Mouse (Mus musculus): ENCODE results near the gene Rasl10a. TPM values are rescaled to one million over a fixed set of nuclear protein-coding genes. Genes with fewer than 3 reads are reported as not detected.

Rasl10a gene
- polyA plus RNA-seq (2014; fragmentation: Nextera tagmentation; extraction: Ambion mirVana): 0.66 and 0.74 TPM in 2 replicates

- 1% methylated on average over 75 of the region's 77 CpGs for WGBS
- H3K27me3 ChIP-seq (ENCODE audit: control insufficient read depth, insufficient read depth, low read length): peaks cover 78% of the 10 kb centered on the region
- peak within 1 kb of the TSS; percentile 69 for H3K4me2 ChIP-seq (ENCODE audit: low read depth)
- no peak within 1 kb of the TSS for H3K27ac ChIP-seq (ENCODE audit: low read depth, low read length)
- H3K4me1 ChIP-seq (ENCODE audit: control insufficient read depth, insufficient read depth, low read length): peaks cover 28% of the 10 kb centered on the region
- H3K4me3 ChIP-seq (ENCODE audit: low read depth, low read length): peak within 1 kb of the TSS; percentile 36
- peak within 1 kb of the TSS; percentile 44 for H3K9ac ChIP-seq (ENCODE audit: low read length)
- H3K9me3 ChIP-seq (ENCODE audit: control insufficient read depth, low read length): no peaks in the 10 kb centered on the region
- DNase-seq (ENCODE audit: low spot score): peak; percentile 54
- H3K36me3 ChIP-seq (ENCODE audit: control insufficient read depth, insufficient read depth, low read length): no peaks in the 10 kb centered on the region
- no peak for ATAC-seq (ENCODE audit: insufficient read depth, low FRiP score, low TSS enrichment)
Observed at GRCm38 (mm10) chr11:5057856-5058641, at the start of gene Rasl10a. TSS of gene Rasl10a (plus strand) at chr11:5058128.

GRCm38 (mm10) chr11:5008867-5009266, 49.1 kb upstream of the Rasl10a start:
- Histone ChIP-seq H3K4me1 (ENCODE audit: control insufficient read depth, insufficient read depth, low read length) (no peaks in the 10 kb centered on the region), H3K4me2 (ENCODE audit: low read depth) (no peak overlapping the region), H3K9me3 (ENCODE audit: control insufficient read depth, low read length) (no peaks in the 10 kb centered on the region), H3K36me3 (ENCODE audit: control insufficient read depth, insufficient read depth, low read length) (peaks cover 3% of the 10 kb centered on the region; the same call in 1 of the 2 replicates), H3K27ac (ENCODE audit: low read depth, low read length) (no peak overlapping the region), H3K4me3 (ENCODE audit: low read depth, low read length) (no peak overlapping the region), H3K27me3 (ENCODE audit: control insufficient read depth, insufficient read depth, low read length) (no peaks in the 10 kb centered on the region), H3K9ac (ENCODE audit: low read length) (no peak overlapping the region)
- ATAC-seq (ENCODE audit: insufficient read depth, low FRiP score, low TSS enrichment) (no peak), DNase-seq (ENCODE audit: low spot score) (no peak)
- WGBS: 84% methylated on average over 3 of the region's 3 CpGs

- Histone ChIP-seq H3K9me3 (ENCODE audit: control insufficient read depth, low read length) (no peaks in the 10 kb centered on the region), H3K9ac (ENCODE audit: low read length) (no peak overlapping the region), H3K4me3 (ENCODE audit: low read depth, low read length) (no peak overlapping the region), H3K27me3 (ENCODE audit: control insufficient read depth, insufficient read depth, low read length) (no peaks in the 10 kb centered on the region), H3K27ac (ENCODE audit: low read depth, low read length) (no peak overlapping the region), H3K4me2 (ENCODE audit: low read depth) (no peak overlapping the region), H3K4me1 (ENCODE audit: control insufficient read depth, insufficient read depth, low read length) (no peaks in the 10 kb centered on the region), H3K36me3 (ENCODE audit: control insufficient read depth, insufficient read depth, low read length) (peaks cover 3% of the 10 kb centered on the region; the same call in 1 of the 2 replicates)
- no peak for DNase-seq (ENCODE audit: low spot score)
- ATAC-seq (ENCODE audit: insufficient read depth, low FRiP score, low TSS enrichment): no peak
- WGBS: 90% methylated on average over 3 of the region's 3 CpGs
Observed at GRCm38 (mm10) chr11:5009354-5010074, 48.4 kb upstream of the Rasl10a start.

- Histone ChIP-seq H3K4me1 (ENCODE audit: control insufficient read depth, insufficient read depth, low read length) (no peaks in the 10 kb centered on the region), H3K36me3 (ENCODE audit: control insufficient read depth, insufficient read depth, low read length) (peaks cover 6% of the 10 kb centered on the region; the same call in 1 of the 2 replicates), H3K4me2 (ENCODE audit: low read depth) (no peak overlapping the region), H3K9me3 (ENCODE audit: control insufficient read depth, low read length) (no peaks in the 10 kb centered on the region), H3K9ac (ENCODE audit: low read length) (no peak overlapping the region), H3K27me3 (ENCODE audit: control insufficient read depth, insufficient read depth, low read length) (no peaks in the 10 kb centered on the region), H3K4me3 (ENCODE audit: low read depth, low read length) (no peak overlapping the region), H3K27ac (ENCODE audit: low read depth, low read length) (no peak overlapping the region)
- DNase-seq (ENCODE audit: low spot score): no peak
- ATAC-seq (ENCODE audit: insufficient read depth, low FRiP score, low TSS enrichment): no peak
- WGBS: 94% methylated on average over 1 of the region's 1 CpGs
Observed at GRCm38 (mm10) chr11:5010205-5010604, 47.7 kb upstream of the Rasl10a start.

- no peaks in the 10 kb centered on the region for H3K4me1 ChIP-seq (ENCODE audit: control insufficient read depth, insufficient read depth, low read length)
- H3K4me3 ChIP-seq (ENCODE audit: low read depth, low read length): no peak overlapping the region
- H3K27ac ChIP-seq (ENCODE audit: low read depth, low read length): no peak overlapping the region
- no peaks in the 10 kb centered on the region for H3K27me3 ChIP-seq (ENCODE audit: control insufficient read depth, insufficient read depth, low read length)
- WGBS: 80% methylated on average over 1 of the region's 1 CpGs
- ATAC-seq (ENCODE audit: insufficient read depth, low FRiP score, low TSS enrichment) (no peak), DNase-seq (ENCODE audit: low spot score) (no peak)
- H3K4me2 ChIP-seq (ENCODE audit: low read depth): no peak overlapping the region
- peaks cover 9% of the 10 kb centered on the region; the same call in 1 of the 2 replicates for H3K36me3 ChIP-seq (ENCODE audit: control insufficient read depth, insufficient read depth, low read length)
- no peaks in the 10 kb centered on the region for H3K9me3 ChIP-seq (ENCODE audit: control insufficient read depth, low read length)
- no peak overlapping the region for H3K9ac ChIP-seq (ENCODE audit: low read length)
Observed at GRCm38 (mm10) chr11:5011480-5011879, 46.4 kb upstream of the Rasl10a start.

- DNase-seq (ENCODE audit: low spot score): no peak
- H3K4me1 ChIP-seq (ENCODE audit: control insufficient read depth, insufficient read depth, low read length): no peaks in the 10 kb centered on the region
- H3K27me3 ChIP-seq (ENCODE audit: control insufficient read depth, insufficient read depth, low read length): no peaks in the 10 kb centered on the region
- ATAC-seq (ENCODE audit: insufficient read depth, low FRiP score, low TSS enrichment): no peak
- H3K9me3 ChIP-seq (ENCODE audit: control insufficient read depth, low read length): no peaks in the 10 kb centered on the region
- no peak overlapping the region for H3K4me3 ChIP-seq (ENCODE audit: low read depth, low read length)
- 91% methylated on average over 5 of the region's 5 CpGs for WGBS
- no peak overlapping the region for H3K9ac ChIP-seq (ENCODE audit: low read length)
- peaks cover 14% of the 10 kb centered on the region for H3K36me3 ChIP-seq (ENCODE audit: control insufficient read depth, insufficient read depth, low read length)
- no peak overlapping the region for H3K27ac ChIP-seq (ENCODE audit: low read depth, low read length)
- H3K4me2 ChIP-seq (ENCODE audit: low read depth): no peak overlapping the region
Observed at GRCm38 (mm10) chr11:5012213-5012715, 45.7 kb upstream of the Rasl10a start.

GRCm38 (mm10) chr11:5015720-5016119, 42.2 kb upstream of the Rasl10a start:
- Histone ChIP-seq H3K9me3 (ENCODE audit: control insufficient read depth, low read length) (no peaks in the 10 kb centered on the region), H3K4me2 (ENCODE audit: low read depth) (no peak overlapping the region), H3K4me1 (ENCODE audit: control insufficient read depth, insufficient read depth, low read length) (no peaks in the 10 kb centered on the region), H3K36me3 (ENCODE audit: control insufficient read depth, insufficient read depth, low read length) (peaks cover 20% of the 10 kb centered on the region), H3K27me3 (ENCODE audit: control insufficient read depth, insufficient read depth, low read length) (no peaks in the 10 kb centered on the region), H3K9ac (ENCODE audit: low read length) (no peak overlapping the region), H3K27ac (ENCODE audit: low read depth, low read length) (no peak overlapping the region), H3K4me3 (ENCODE audit: low read depth, low read length) (no peak overlapping the region)
- DNase-seq (ENCODE audit: low spot score) (peak; percentile 42), ATAC-seq (ENCODE audit: insufficient read depth, low FRiP score, low TSS enrichment) (no peak)
- WGBS: 60% methylated on average over 2 of the region's 2 CpGs

- DNase-seq (ENCODE audit: low spot score) (no peak), ATAC-seq (ENCODE audit: insufficient read depth, low FRiP score, low TSS enrichment) (no peak)
- no peaks in the 10 kb centered on the region for H3K4me1 ChIP-seq (ENCODE audit: control insufficient read depth, insufficient read depth, low read length)
- no peak overlapping the region for H3K4me3 ChIP-seq (ENCODE audit: low read depth, low read length)
- no peaks in the 10 kb centered on the region for H3K9me3 ChIP-seq (ENCODE audit: control insufficient read depth, low read length)
- H3K36me3 ChIP-seq (ENCODE audit: control insufficient read depth, insufficient read depth, low read length): peaks cover 21% of the 10 kb centered on the region
- no peaks in the 10 kb centered on the region for H3K27me3 ChIP-seq (ENCODE audit: control insufficient read depth, insufficient read depth, low read length)
- WGBS: 93% methylated on average over 5 of the region's 5 CpGs
- no peak overlapping the region for H3K4me2 ChIP-seq (ENCODE audit: low read depth)
- H3K9ac ChIP-seq (ENCODE audit: low read length): no peak overlapping the region
- no peak overlapping the region for H3K27ac ChIP-seq (ENCODE audit: low read depth, low read length)
Observed at GRCm38 (mm10) chr11:5016286-5016685, 41.6 kb upstream of the Rasl10a start.
